Comparison of ENCODE assay signal across 28 mouse cellular contexts in genomic region chr2:113596801-113597200, GRCm38 (mm10).
"Had no signal": no experiment of that assay in that cellular context is flagged by ENCODE, and none has a peak within 500 bp of the region (broad histone marks: within the 10 kb centered on the region; RNA-seq: fewer than 3 reads in every experiment).

No protein-coding gene starts in this region.

- H3K36me3 ChIP-seq: limb, embryonic 10.5 days; limb, embryonic 12.5 days; limb, embryonic 13.5 days; limb, embryonic 15.5 days; liver, embryonic 12.5 days; liver, embryonic 13.5 days; liver, embryonic 15.5 days; lung, embryonic 15.5 days; midbrain, embryonic 10.5 days; midbrain, embryonic 12.5 days; midbrain, embryonic 13.5 days; midbrain, embryonic 15.5 days; neural tube, embryonic 12.5 days had no signal

- H3K27ac ChIP-seq: left cerebral cortex, adult 2 months; limb, embryonic 12.5 days; limb, embryonic 13.5 days; limb, embryonic 15.5 days; liver, embryonic 12.5 days; liver, embryonic 13.5 days; liver, embryonic 14.5 days; liver, embryonic 15.5 days; lung, embryonic 15.5 days; macrophage; midbrain, embryonic 10.5 days; midbrain, embryonic 12.5 days; midbrain, embryonic 13.5 days; midbrain, embryonic 15.5 days; neural tube, embryonic 12.5 days had no signal

- H3K9ac ChIP-seq: limb, embryonic 12.5 days; limb, embryonic 13.5 days; limb, embryonic 15.5 days; liver, embryonic 12.5 days; liver, embryonic 13.5 days; liver, embryonic 14.5 days; liver, embryonic 15.5 days; liver, postnatal 0 days; lung, embryonic 14.5 days; lung, embryonic 15.5 days; midbrain, embryonic 12.5 days; midbrain, embryonic 13.5 days; midbrain, embryonic 15.5 days; neural tube, embryonic 12.5 days had no signal

- H3K27me3 ChIP-seq: limb, embryonic 12.5 days; limb, embryonic 13.5 days; limb, embryonic 15.5 days; liver, embryonic 12.5 days; liver, embryonic 13.5 days; liver, embryonic 15.5 days; lung, embryonic 15.5 days; megakaryocyte, embryonic 14.5 days; midbrain, embryonic 13.5 days; midbrain, embryonic 15.5 days; neural tube, embryonic 12.5 days had no signal

- DNase-seq: left cerebral cortex, postnatal 4 days; liver, embryonic 13.5 days; liver, postnatal 0 days; lung, adult 18-20 months; lung, adult 2 months; lung, embryonic 14.5 days; lung, postnatal 10 days; lung, postnatal 14 days; lung, postnatal 36 days; lung, postnatal 4 days; midbrain, embryonic 14.5 days had no signal

- H3K4me3 ChIP-seq: left cerebral cortex, adult 2 months; limb, embryonic 10.5 days; limb, embryonic 12.5 days; limb, embryonic 13.5 days; limb, embryonic 15.5 days; liver, embryonic 12.5 days; liver, embryonic 13.5 days; liver, embryonic 15.5 days; lung, embryonic 15.5 days; megakaryocyte, embryonic 14.5 days; midbrain, embryonic 10.5 days; midbrain, embryonic 12.5 days; midbrain, embryonic 13.5 days; midbrain, embryonic 15.5 days; myocyte; neural tube, embryonic 12.5 days had no signal

- H3K4me1 ChIP-seq: lung, embryonic 15.5 days; megakaryocyte, embryonic 14.5 days had no signal
